In the genomic region with DNA sequence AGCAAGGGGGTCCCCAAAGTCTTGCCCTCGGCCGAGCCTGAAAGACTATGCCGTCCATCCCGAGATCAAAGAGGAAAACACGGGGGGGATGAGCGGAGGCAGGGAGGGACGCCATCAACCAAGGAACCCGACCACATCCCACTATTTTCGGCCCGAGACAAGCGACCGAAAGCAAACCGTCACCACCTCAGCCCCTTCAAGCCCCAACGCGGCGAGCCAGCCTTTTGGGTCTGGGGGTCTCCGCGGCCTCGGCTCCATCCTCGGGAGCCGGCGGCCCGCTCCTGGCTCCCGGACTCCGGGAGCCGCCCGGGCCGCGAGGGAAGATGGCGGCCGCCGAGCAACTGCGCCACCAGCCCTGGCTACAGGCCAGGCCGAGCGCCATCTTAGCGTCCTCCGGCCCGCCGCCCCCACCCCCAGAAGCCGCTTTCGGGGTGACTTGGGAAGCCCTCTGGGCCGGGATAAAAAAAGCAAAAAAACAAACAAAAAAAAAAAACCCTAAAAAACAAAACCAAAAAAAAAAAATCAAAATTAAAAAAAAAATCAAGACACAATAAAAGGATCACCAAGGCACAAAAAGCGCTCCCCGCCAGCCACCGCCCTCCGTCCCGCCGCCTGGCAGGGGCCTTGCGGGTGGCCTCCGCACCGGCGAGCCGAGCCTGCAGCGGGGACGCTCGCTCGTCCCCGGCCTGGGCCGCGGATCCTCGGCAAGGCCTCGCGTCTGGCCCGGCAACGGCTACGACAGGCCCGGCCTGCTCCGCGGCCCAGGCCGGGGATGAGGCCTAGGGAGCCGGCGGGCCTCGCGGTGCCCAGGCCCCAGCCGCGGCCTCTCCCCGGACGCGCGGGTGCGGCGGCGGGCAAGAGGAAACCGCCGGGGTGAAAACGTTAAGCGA, we compare ENCODE assay signal across 8 mouse cellular contexts. TPM values are rescaled to one million over a fixed set of nuclear protein-coding genes. Genes with fewer than 3 reads are reported as not detected.
DNase-seq lines count a peak whose midpoint lies in the region; ATAC-seq and TF ChIP-seq lines count a peak whose summit lies in the region.

No protein-coding gene starts in this region.

- H3K79me2 ChIP-seq in macrophage (ENCODE audit: inconsistent target) = peaks cover 38% of the 10 kb centered on the region

- peak; percentile 82 for DNase-seq in Muller cell, postnatal 12 days (ENCODE audit: inconsistent ontology term)
- DNase-seq in cerebellum, adult 9-11 months = peak; percentile 86
- DNase-seq in frontal cortex, postnatal 25 days (ENCODE audit: low spot score in 2 of 2) = peak; percentile 63 to 68
- peak; percentile 83 for DNase-seq in hindbrain, embryonic 14.5 days (ENCODE audit: low spot score)
- DNase-seq in left cerebral cortex, adult 2 months (ENCODE audit: extremely low spot score in 1 of 2, low spot score in 2 of 2) = peak; percentile 80 to 85
- peak; percentile 78 for DNase-seq in right cerebral cortex, adult 18-20 months
- DNase-seq in urinary bladder, adult 2 months (ENCODE audit: low spot score) = peak; percentile 72

- H3K4me3 ChIP-seq in hindbrain, embryonic 14.5 days (replicated peaks; ENCODE audit: low read length) = peak overlapping the region; percentile 97
- H3K4me3 ChIP-seq in left cerebral cortex, adult 2 months = peak overlapping the region; percentile 95
- peak overlapping the region; percentile 70 for H3K4me3 ChIP-seq in macrophage (ENCODE audit: inconsistent target)

- peak; percentile 46 for ATAC-seq in hindbrain, embryonic 14.5 days (ENCODE audit: low FRiP score)

- peaks cover 43% of the 10 kb centered on the region for H3K4me1 ChIP-seq in hindbrain, embryonic 14.5 days (replicated peaks; ENCODE audit: control insufficient read depth, insufficient read depth, low read length)

- under 1% methylated on average over 85 of the region's 87 CpGs for WGBS in hindbrain, embryonic 14.5 days
- WGBS in macrophage (ENCODE audit: missing documents) = 2% methylated on average over 69 of the region's 87 CpGs

- H3K27me3 ChIP-seq in hindbrain, embryonic 14.5 days (ENCODE audit: control insufficient read depth, insufficient read depth, low read length) = no peaks in the 10 kb centered on the region

- peak overlapping the region; percentile 100 for H3K9ac ChIP-seq in hindbrain, embryonic 14.5 days

- H3K36me3 ChIP-seq in hindbrain, embryonic 14.5 days (replicated peaks; ENCODE audit: control insufficient read depth, insufficient read depth) = no peaks in the 10 kb centered on the region
- no peaks in the 10 kb centered on the region for H3K36me3 ChIP-seq in macrophage (ENCODE audit: inconsistent target)

- peak overlapping the region; percentile 100 for H3K27ac ChIP-seq in hindbrain, embryonic 14.5 days
- peak overlapping the region; percentile 100 for H3K27ac ChIP-seq in left cerebral cortex, adult 2 months
- H3K27ac ChIP-seq in macrophage = peak overlapping the region; percentile 82

- intact Hi-C loops in left cerebral cortex, adult 2 months (cut with DNase I) = loop anchor here (1.0 to 2.0 kb wide), 2 partner anchors 33 to 74 kb away; a partner anchor contains a TSS

- H3K9me3 ChIP-seq in hindbrain, embryonic 14.5 days (ENCODE audit: control insufficient read depth, low read length) = no peaks in the 10 kb centered on the region

- H3K4me2 ChIP-seq in hindbrain, embryonic 14.5 days (replicated peaks) = peak overlapping the region; percentile 76

- TF ChIP-seq CTCF in left cerebral cortex, adult 2 months (IDR thresholded peaks at IDR 0.05) = no peak

RNA-seq across cellular contexts. Expression of a gene that starts 1.6 kb away (rescaled TPM):
- 9.8 and 11.7 TPM in 2 replicates for polyA plus RNA-seq in hindbrain, embryonic 14.5 days (2014; fragmentation: Nextera tagmentation; extraction: Ambion mirVana)
- total RNA-seq in left cerebral cortex, adult 2 months (2021) = 10 to 100 TPM; 57.5 to 59.7 TPM
- total RNA-seq in macrophage (2018; cell fraction: chromatin; rRNA removed) = 10 to 100 TPM in 25 of 26 experiments, 1 to 10 TPM in 1; 9.1 to 43.6 (median 25.7) TPM
- 10 to 100 TPM in 23 of 26 experiments, 1 to 10 TPM in 3; 5.6 to 21.0 (median 16.7) TPM for total RNA-seq in macrophage (2018; cell fraction: cytosol; rRNA removed)
- 10 to 100 TPM in 21 of 26 experiments, 1 to 10 TPM in 5; 6.5 to 29.0 (median 19.3) TPM for total RNA-seq in macrophage (2018; cell fraction: nucleus; rRNA removed)
- polyA plus RNA-seq in macrophage (2018) = 9.3 to 10.1 TPM (median 9.6 TPM) in 3 replicates
- 9.1 and 15.2 TPM in 2 replicates for polyA plus RNA-seq in urinary bladder, adult 2 months (2012; rRNA removed)

RNA-seq across cellular contexts. Expression of a gene that starts 33.8 kb away (rescaled TPM):
- polyA plus RNA-seq in hindbrain, embryonic 14.5 days (2014; fragmentation: Nextera tagmentation; extraction: Ambion mirVana) = 54.7 and 61.6 TPM in 2 replicates
- total RNA-seq in left cerebral cortex, adult 2 months (2021) = 10 to 100 TPM; 30.9 to 35.3 TPM
- total RNA-seq in macrophage (2018; cell fraction: chromatin; rRNA removed) = 10 to 100 TPM in 5 of 26 experiments, 1 to 10 TPM in 20, not detected in 1; 2.5 to 15.6 (median 5.9) TPM
- 10 to 100 TPM in 23 of 26 experiments, 1 to 10 TPM in 3; 8.5 to 19.6 (median 14.6) TPM for total RNA-seq in macrophage (2018; cell fraction: cytosol; rRNA removed)
- 10 to 100 TPM in 12 of 26 experiments, 1 to 10 TPM in 14; 4.0 to 19.1 (median 9.8) TPM for total RNA-seq in macrophage (2018; cell fraction: nucleus; rRNA removed)
- 6.2 to 17.0 TPM (median 13.3 TPM) in 3 replicates for polyA plus RNA-seq in macrophage (2018)
- 20.3 and 21.5 TPM in 2 replicates for polyA plus RNA-seq in urinary bladder, adult 2 months (2012; rRNA removed)

RNA-seq across cellular contexts. Expression of a gene that starts 53.5 kb away (rescaled TPM):
- not detected in 2 replicates for polyA plus RNA-seq in hindbrain, embryonic 14.5 days (2014; fragmentation: Nextera tagmentation; extraction: Ambion mirVana)
- not detected for total RNA-seq in left cerebral cortex, adult 2 months (2021)
- not detected for total RNA-seq in macrophage (2018; cell fraction: chromatin; rRNA removed)
- total RNA-seq in macrophage (2018; cell fraction: cytosol; rRNA removed) = not detected
- total RNA-seq in macrophage (2018; cell fraction: nucleus; rRNA removed) = not detected
- not detected in 3 replicates for polyA plus RNA-seq in macrophage (2018)
- not detected in 2 replicates for polyA plus RNA-seq in urinary bladder, adult 2 months (2012; rRNA removed)

Comparison
In these comparisons a context has a peak if more than half of its experiments do, and no peak if none do; other contexts are left out.
1. Peak in every context shown above with its lines: DNase-seq, ATAC-seq, H3K4me3 ChIP-seq and H3K27ac ChIP-seq.